Mouse (Mus musculus) inflammation-experienced regulatory T-cells, adult 16 weeks (primary cell): ENCODE data around the gene Glra1. TPM values are rescaled to one million over a fixed set of nuclear protein-coding genes. Genes with fewer than 3 reads are reported as not detected.

Experiments used
- polyA plus RNA-seq: library from polyadenylated mRNA; unstranded; fragments of 100-300 nt; shearing (Covaris generic); gene quantifications from one replicate; pipeline ENCODE4 v1.2.1, GENCODE M21; 2017

The Glra1 gene
- polyA plus RNA-seq, result not detected

DNA sequence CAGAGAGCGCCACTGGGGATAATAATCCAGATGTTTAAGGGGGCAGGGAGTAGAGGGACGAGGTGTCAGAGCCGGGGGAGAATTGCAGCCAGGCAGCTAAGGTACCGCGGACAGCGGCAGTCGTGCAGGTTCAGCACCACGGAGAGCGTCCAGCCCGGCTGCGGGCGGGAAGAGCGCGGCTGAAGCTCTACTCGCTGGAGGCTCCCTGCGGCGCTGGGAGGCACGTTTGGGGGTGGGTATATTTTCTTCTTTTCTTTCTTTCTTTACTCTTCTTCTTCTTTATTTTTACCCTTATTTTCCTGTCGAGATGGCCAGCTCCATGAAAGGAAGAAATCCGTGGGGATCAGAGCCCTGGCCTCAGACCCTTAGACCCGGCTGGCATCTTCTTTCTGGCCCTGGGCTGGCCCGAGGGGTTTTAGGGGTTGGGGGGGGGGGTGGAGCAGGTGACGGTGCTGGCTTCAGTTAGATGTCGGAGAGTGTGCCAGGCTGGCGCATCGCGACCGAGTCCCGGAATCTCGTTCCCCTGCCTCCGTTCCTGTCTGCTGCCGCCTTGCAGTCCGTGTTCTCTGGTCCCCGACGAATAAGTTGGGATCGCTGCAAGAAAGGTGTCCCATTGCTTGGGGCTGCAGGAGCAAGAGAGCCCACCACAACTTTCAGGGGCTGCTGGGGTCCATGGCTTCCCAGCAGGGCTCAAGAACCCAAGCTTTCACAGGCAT lies at the start of gene Glra1:
Gene Glra1 (minus strand): TSS at position 391 of the 716 bp plus-strand sequence.

GRCm38 (mm10) chr11:55469048-55469843 lies 138.8 kb downstream of the Glra1 start, which contains the start of gene G3bp1:
Gene G3bp1, plus strand, starts transcription at chr11:55469685.

Other genes starting within 250 kb of the Glra1 start
- gene Sparc, start 185.0 kb downstream of the Glra1 start, polyA plus RNA-seq, result 0.78 TPM
- 196 TPM for gene Atox1, start 147.0 kb downstream of the Glra1 start, polyA plus RNA-seq
- gene G3bp1, start 138.5 kb downstream of the Glra1 start, polyA plus RNA-seq, result 186 TPM